Mouse (Mus musculus): ENCODE data around the gene Zfp46.

Gene Zfp46

GRCm38 (mm10) chr4:136266716-136267343 lies 17.7 kb upstream of the Zfp46 start:
- DNase-seq (ENCODE audit: low spot score in 2 of 2): no peak

- no peak for DNase-seq (ENCODE audit: low spot score in 2 of 2)
Measured at GRCm38 (mm10) chr4:136268912-136269311, 15.6 kb upstream of the Zfp46 start.

GRCm38 (mm10) chr4:136270648-136271047 lies 13.8 kb upstream of the Zfp46 start:
- DNase-seq (ENCODE audit: low spot score in 2 of 2): no peak

- DNase-seq (ENCODE audit: low spot score in 2 of 2): no peak
Measured at GRCm38 (mm10) chr4:136281097-136281496, 3.4 kb upstream of the Zfp46 start.

- no peak for DNase-seq (ENCODE audit: low spot score in 2 of 2)
Measured at GRCm38 (mm10) chr4:136281611-136282010, 2.9 kb upstream of the Zfp46 start.

- DNase-seq (ENCODE audit: low spot score in 2 of 2): no peak
Measured at GRCm38 (mm10) chr4:136282621-136283480, 1.6 kb upstream of the Zfp46 start.

- DNase-seq (ENCODE audit: low spot score in 2 of 2): no peak
Measured at GRCm38 (mm10) chr4:136283783-136284182, 700 bp upstream of the Zfp46 start.

GRCm38 (mm10) chr4:136284891-136285290 lies 408 bp downstream of the Zfp46 start:
- DNase-seq (ENCODE audit: low spot score in 2 of 2): peak in 1 of 2 experiments; percentile 17

GRCm38 (mm10) chr4:136285348-136285810 lies 896 bp downstream of the Zfp46 start:
- peak; percentile 78 to 88 for DNase-seq (ENCODE audit: low spot score in 2 of 2)

GRCm38 (mm10) chr4:136285811-136286371 lies 1.4 kb downstream of the Zfp46 start:
- peak; percentile 86 to 94 for DNase-seq (ENCODE audit: low spot score in 2 of 2)

- DNase-seq (ENCODE audit: low spot score in 2 of 2): no peak
Measured at GRCm38 (mm10) chr4:136289918-136290780, 5.7 kb downstream of the Zfp46 start.

GRCm38 (mm10) chr4:136290781-136291595 lies 6.5 kb downstream of the Zfp46 start:
- DNase-seq (ENCODE audit: low spot score in 2 of 2): no peak

- no peak for DNase-seq (ENCODE audit: low spot score in 2 of 2)
Measured at GRCm38 (mm10) chr4:136291692-136292091, 7.2 kb downstream of the Zfp46 start.

- DNase-seq (ENCODE audit: low spot score in 2 of 2): no peak
Measured at GRCm38 (mm10) chr4:136295941-136296340, 11.5 kb downstream of the Zfp46 start.

GRCm38 (mm10) chr4:136302462-136302861 lies 18.0 kb downstream of the Zfp46 start:
- DNase-seq (ENCODE audit: low spot score in 2 of 2): no peak

- DNase-seq (ENCODE audit: low spot score in 2 of 2): no peak
Measured at GRCm38 (mm10) chr4:136304181-136304580, 19.7 kb downstream of the Zfp46 start.

GRCm38 (mm10) chr4:136308355-136308754 lies 23.9 kb downstream of the Zfp46 start:
- DNase-seq (ENCODE audit: low spot score in 2 of 2): no peak

- no peak for DNase-seq (ENCODE audit: low spot score in 2 of 2)
Measured at GRCm38 (mm10) chr4:136309780-136310179, 25.3 kb downstream of the Zfp46 start.

GRCm38 (mm10) chr4:136310229-136311041 lies 26.0 kb downstream of the Zfp46 start, which contains the start of gene Hnrnpr:
TSS of gene Hnrnpr (plus strand) at chr4:136310942.
- peak; percentile 100 for DNase-seq (ENCODE audit: low spot score in 2 of 2)
